Mouse (Mus musculus) ES-E14 (cell line): ENCODE data around the gene Tecr. TPM values are rescaled to one million over a fixed set of nuclear protein-coding genes. Genes with fewer than 3 reads are reported as not detected.

Source experiments
- DNase-seq: peaks from one replicate; pipeline ENCODE4 v3.0.0-alpha.2; 2013; ENCODE audit warnings: low read depth, low spot score
- H3K27ac ChIP-seq: 2 replicates; pipeline ENCODE4 v1.5.1; 2012; ENCODE audit warnings: low read depth, mild to moderate bottlenecking, low read length, moderate library complexity, mixed read lengths; ENCODE audit not compliant: poor library complexity, insufficient read depth, severe bottlenecking
- H3K36me3 ChIP-seq: 2 replicates; pipeline ENCODE4 v1.6.1; 2012; ENCODE audit warnings: mild to moderate bottlenecking, low read length, moderate library complexity, mixed read lengths; ENCODE audit not compliant: control insufficient read depth, poor library complexity, insufficient read depth, severe bottlenecking
- H3K4me1 ChIP-seq, 2 experiments: fragments of 150-350 bp in 1 of 2; sonication (generic) in 1 of 2; 2 replicates each; pipeline ENCODE4 v1.6.1; 2012; ENCODE audit warnings: low read length in 2 of 2, mild to moderate bottlenecking in 1 of 2, mixed read lengths in 1 of 2; ENCODE audit not compliant: control insufficient read depth in 2 of 2, insufficient read depth in 2 of 2, poor library complexity in 1 of 2
- H3K4me3 ChIP-seq, 2 experiments: fragments of 150-350 bp in 1 of 2; sonication (generic) in 1 of 2; 2 replicates each; pipeline ENCODE4 v1.5.1; 2012; ENCODE audit warnings: low read length in 2 of 2, low read depth in 1 of 2, mild to moderate bottlenecking in 1 of 2, mixed read lengths in 1 of 2; ENCODE audit not compliant: insufficient read depth in 1 of 2, poor library complexity in 1 of 2, severe bottlenecking in 1 of 2
- H3K9ac ChIP-seq: 2 replicates; pipeline ENCODE4 v1.6.1; 2012; ENCODE audit warnings: low read depth, mild to moderate bottlenecking, low read length, mixed read lengths; ENCODE audit not compliant: poor library complexity, insufficient read depth, severe bottlenecking
- H3K9me3 ChIP-seq: fragments of 150-350 bp; sonication (generic); 2 replicates; pipeline ENCODE4 v1.6.1; 2012; ENCODE audit warnings: low read depth, mild to moderate bottlenecking, low read length; ENCODE audit not compliant: control insufficient read depth, insufficient read depth
- CHD2 ChIP-seq: IDR thresholded peaks from 2 replicates; pipeline ENCODE4 v1.6.1; 2014; ENCODE audit warnings: mild to moderate bottlenecking, low read depth, low read length, inconsistent platforms
- HCFC1 ChIP-seq: IDR thresholded peaks from 2 replicates; pipeline ENCODE4 v1.6.1; 2012; ENCODE audit warnings: low read length, inconsistent platforms, borderline replicate concordance; ENCODE audit not compliant: insufficient read depth
- MAFK ChIP-seq: IDR thresholded peaks from 2 replicates; pipeline ENCODE4 v1.6.1; 2014; ENCODE audit warnings: mild to moderate bottlenecking, low read depth, low read length, inconsistent platforms; ENCODE audit not compliant: insufficient read depth
- ZC3H11A ChIP-seq: IDR thresholded peaks from 2 replicates; pipeline ENCODE4 v1.6.1; 2012; ENCODE audit warnings: low read depth, mild to moderate bottlenecking, inconsistent platforms, low read length, borderline replicate concordance
- ZNF384 ChIP-seq: IDR thresholded peaks from 2 replicates; pipeline ENCODE4 v1.6.1; 2012; ENCODE audit warnings: low read depth, low read length, inconsistent platforms
- in situ Hi-C, 2 experiments: fragments of 600-800 bp; cut with MboI; formaldehyde crosslinking; loops; one replicate each; pipeline ENCODE4 v1.15.1; 2025; ENCODE audit warnings: low sequenced_read_pairs in 2 of 2, inconsistent platforms in 1 of 2; ENCODE audit not compliant: unreplicated experiment in 2 of 2
- total RNA-seq: library from RNA; depleted of rRNA; stranded (reverse); fragments of 300-350 nt; gene quantifications from 2 replicates; pipeline ENCODE4 v1.2.3, GENCODE M21; 2012

Tecr gene
- total RNA-seq, 1 experiment: 246 TPM

- TF ChIP-seq ZNF384 (no peak), HCFC1 (no peak), MAFK (no peak), CHD2 (no peak), ZC3H11A (no peak)
- Histone ChIP-seq H3K27ac (no peak overlapping the region), H3K9me3 (no peaks in the 10 kb centered on the region), H3K4me1 (peaks cover 2 to 26% of the 10 kb centered on the region in 2 experiments; a peak in 3 of 4 replicates), H3K4me3 (no peak overlapping the region), H3K9ac (no peak overlapping the region), H3K36me3 (peaks cover 6% of the 10 kb centered on the region; the same call in 1 of the 2 replicates)
- in situ Hi-C loops: no loop called here
- no peak for DNase-seq
These were observed 25.5 kb downstream of the Tecr start for GRCm38 (mm10) chr8:83582226-83582625.

DNA sequence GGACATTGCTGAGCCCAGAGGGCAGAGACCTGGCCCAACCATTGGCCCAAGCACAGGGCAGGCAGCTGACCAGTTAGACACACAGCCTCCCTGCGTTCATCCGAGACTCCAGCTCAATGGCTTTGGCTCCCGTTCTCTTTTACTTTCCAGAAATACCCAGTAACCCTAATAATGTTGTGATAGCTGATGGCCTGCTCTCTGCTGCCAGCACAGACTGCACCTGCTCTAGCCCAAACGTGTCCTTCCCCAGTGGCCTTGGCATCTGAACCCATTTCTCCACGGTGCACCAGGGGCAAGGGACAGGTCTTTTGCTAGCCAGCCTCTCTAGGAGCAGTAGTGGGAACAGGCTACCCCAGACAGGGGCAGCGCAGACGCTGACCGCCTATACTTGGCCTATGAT is 26.9 kb downstream of the Tecr start:
- no peak overlapping the region for H3K27ac ChIP-seq

GRCm38 (mm10) chr8:83579676-83580075 is 28.1 kb downstream of the Tecr start:
- no peak for DNase-seq
- no peak overlapping the region for H3K9ac ChIP-seq
- in situ Hi-C loops: no loop called here
- H3K36me3 ChIP-seq: peaks cover 3% of the 10 kb centered on the region; the same call in 1 of the 2 replicates
- TF ChIP-seq HCFC1 (no peak), ZC3H11A (no peak), CHD2 (no peak), ZNF384 (no peak), MAFK (no peak)
- H3K4me1 ChIP-seq: peaks cover 2 to 39% of the 10 kb centered on the region in 2 experiments; a peak in 3 of 4 replicates
- H3K27ac ChIP-seq: no peak overlapping the region
- no peak overlapping the region for H3K4me3 ChIP-seq
- H3K9me3 ChIP-seq: no peaks in the 10 kb centered on the region

More for the DNA sequence above, 26.9 kb downstream of the Tecr start:
- H3K4me3 ChIP-seq: no peak overlapping the region
- H3K36me3 ChIP-seq: peaks cover 6% of the 10 kb centered on the region; the same call in 1 of the 2 replicates
- H3K9me3 ChIP-seq: no peaks in the 10 kb centered on the region
- no peak overlapping the region for H3K9ac ChIP-seq
- H3K4me1 ChIP-seq: peaks cover 2 to 38% of the 10 kb centered on the region in 2 experiments; a peak in 3 of 4 replicates
- no peak for TF ChIP-seq ZC3H11A
- no peak for TF ChIP-seq ZNF384
- no peak for TF ChIP-seq CHD2
- no peak for TF ChIP-seq MAFK
- TF ChIP-seq HCFC1: no peak
- DNase-seq: no peak
- in situ Hi-C loops: no loop called here

DNA sequence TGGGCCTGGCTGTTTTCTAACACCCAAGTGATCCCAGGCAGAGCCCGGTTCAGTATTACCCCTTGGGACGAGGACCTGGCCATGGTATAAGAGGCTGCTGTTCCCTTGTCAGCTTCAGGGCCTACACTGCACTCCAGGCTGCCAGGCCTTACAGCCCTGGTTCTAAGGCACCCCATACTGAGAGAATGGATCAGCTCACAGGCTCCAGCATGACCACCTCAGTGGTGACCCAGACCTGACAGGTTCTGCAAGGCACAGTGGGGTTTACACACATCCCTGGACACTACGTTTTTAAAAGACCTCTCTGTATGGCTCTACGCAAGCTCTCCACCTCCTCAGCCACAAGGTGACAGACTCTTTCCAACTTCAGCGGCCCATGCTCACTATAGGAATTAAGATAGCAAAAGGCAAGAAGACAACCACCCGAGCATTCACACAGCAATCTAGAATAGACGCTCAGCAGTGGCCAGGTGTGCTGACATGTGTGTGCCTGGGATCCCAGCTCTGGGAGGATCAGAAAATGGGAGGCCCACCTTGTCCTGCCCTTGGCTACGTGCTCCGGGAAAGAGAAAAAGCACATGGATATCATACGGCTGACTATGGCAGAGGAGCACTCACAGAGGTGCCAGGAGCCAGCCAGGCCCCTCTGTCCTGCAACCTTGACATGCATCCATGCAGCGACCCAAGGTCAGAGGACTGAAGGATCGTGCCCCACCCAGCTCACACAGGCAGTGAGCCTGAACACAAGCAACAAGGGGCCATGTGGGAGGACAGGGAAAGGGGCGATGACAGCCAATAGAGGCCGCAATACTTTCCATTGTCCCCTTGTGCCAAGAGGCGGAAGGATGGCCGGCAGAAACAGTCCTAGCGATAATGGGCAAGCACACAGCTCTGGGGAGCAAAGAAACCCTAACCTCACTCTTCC is 29.4 kb downstream of the Tecr start:
- Histone ChIP-seq H3K27ac (no peak overlapping the region), H3K36me3 (peaks cover 5% of the 10 kb centered on the region; the same call in 1 of the 2 replicates), H3K9ac (no peak overlapping the region), H3K4me1 (peaks cover 4 to 50% of the 10 kb centered on the region in 2 experiments; a peak in 3 of 4 replicates), H3K4me3 (no peak overlapping the region), H3K9me3 (no peaks in the 10 kb centered on the region)
- TF ChIP-seq ZNF384: no peak
- TF ChIP-seq ZC3H11A: no peak
- no peak for TF ChIP-seq CHD2
- no peak for TF ChIP-seq HCFC1
- TF ChIP-seq MAFK: no peak
- DNase-seq: no peak
- in situ Hi-C loops: no loop called here
